Mouse (Mus musculus): ENCODE measurements at regions not wholly inside any gene's neighbourhood (a gene's known extent, or its start where the extent isn't known, plus 50 kb on each side); places are given as distances from the start of the nearest gene placed in this dataset.

GRCm38 (mm10) chr14:29784506-29784905, 62.8 kb upstream of the Cacna2d3 start:
- Histone ChIP-seq H3K9me3 (ENCODE audit: control insufficient read depth, low read length) (no peaks in the 10 kb centered on the region), H3K4me1 (replicated peaks; ENCODE audit: control insufficient read depth, insufficient read depth, low read length) (no peaks in the 10 kb centered on the region), H3K9ac (ENCODE audit: low read length) (no peak overlapping the region), H3K27me3 (replicated peaks; ENCODE audit: control insufficient read depth, insufficient read depth, low read length) (no peaks in the 10 kb centered on the region), H3K4me3 (ENCODE audit: low read depth, low read length) (no peak overlapping the region), H3K27ac (ENCODE audit: low read depth) (no peak overlapping the region), H3K36me3 (ENCODE audit: control insufficient read depth, insufficient read depth, low read length) (no peaks in the 10 kb centered on the region), H3K4me2 (ENCODE audit: low read length) (no peak overlapping the region)
- no peak for DNase-seq (ENCODE audit: low spot score)
- no peak for ATAC-seq (replicated peaks; ENCODE audit: low FRiP score, low TSS enrichment, low read depth)
- 65% methylated on average over 2 of the region's 2 CpGs for WGBS

GRCm38 (mm10) chr14:29786431-29786830, 64.8 kb upstream of the Cacna2d3 start:
- H3K27ac ChIP-seq (ENCODE audit: low read depth): no peak overlapping the region
- ATAC-seq (replicated peaks; ENCODE audit: low FRiP score, low TSS enrichment, low read depth) (no peak), DNase-seq (ENCODE audit: low spot score) (no peak)
- H3K36me3 ChIP-seq (ENCODE audit: control insufficient read depth, insufficient read depth, low read length): no peaks in the 10 kb centered on the region
- no peak overlapping the region for H3K4me2 ChIP-seq (ENCODE audit: low read length)
- no peak overlapping the region for H3K4me3 ChIP-seq (ENCODE audit: low read depth, low read length)
- H3K27me3 ChIP-seq (replicated peaks; ENCODE audit: control insufficient read depth, insufficient read depth, low read length): no peaks in the 10 kb centered on the region
- no peaks in the 10 kb centered on the region for H3K4me1 ChIP-seq (replicated peaks; ENCODE audit: control insufficient read depth, insufficient read depth, low read length)
- no peaks in the 10 kb centered on the region for H3K9me3 ChIP-seq (ENCODE audit: control insufficient read depth, low read length)
- no peak overlapping the region for H3K9ac ChIP-seq (ENCODE audit: low read length)
- WGBS: 73% methylated on average over 3 of the region's 3 CpGs

DNA sequence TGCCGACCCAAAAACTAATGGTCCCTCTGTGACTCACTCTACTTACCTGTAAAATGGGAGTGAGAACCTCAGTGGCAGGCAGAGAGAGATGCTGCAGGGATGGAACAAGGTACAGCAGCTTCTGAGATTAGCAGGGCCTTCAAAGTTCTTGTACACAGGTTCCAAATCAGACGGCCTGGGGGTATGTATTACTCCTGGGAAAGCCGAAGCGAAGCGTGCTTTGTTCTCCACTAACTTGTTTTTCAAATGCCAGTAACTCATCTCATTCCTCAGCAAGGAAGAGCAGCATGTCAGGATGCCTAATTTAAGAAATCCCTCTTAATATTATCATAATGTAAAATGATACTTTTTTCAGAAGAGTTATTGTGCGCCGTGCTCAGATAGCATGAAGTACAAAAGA, 66.1 kb upstream of the Cacna2d3 start:
- Histone ChIP-seq H3K4me2 (ENCODE audit: low read length) (no peak overlapping the region), H3K4me3 (ENCODE audit: low read depth, low read length) (no peak overlapping the region), H3K36me3 (ENCODE audit: control insufficient read depth, insufficient read depth, low read length) (no peaks in the 10 kb centered on the region), H3K27me3 (replicated peaks; ENCODE audit: control insufficient read depth, insufficient read depth, low read length) (no peaks in the 10 kb centered on the region), H3K27ac (ENCODE audit: low read depth) (no peak overlapping the region), H3K9ac (ENCODE audit: low read length) (no peak overlapping the region), H3K4me1 (replicated peaks; ENCODE audit: control insufficient read depth, insufficient read depth, low read length) (no peaks in the 10 kb centered on the region), H3K9me3 (ENCODE audit: control insufficient read depth, low read length) (no peaks in the 10 kb centered on the region)
- no peak for ATAC-seq (replicated peaks; ENCODE audit: low FRiP score, low TSS enrichment, low read depth)
- 89% methylated on average over 7 of the region's 7 CpGs for WGBS
- DNase-seq (ENCODE audit: low spot score): no peak

- Histone ChIP-seq H3K9me3 (ENCODE audit: control insufficient read depth, low read length) (no peaks in the 10 kb centered on the region), H3K27ac (ENCODE audit: low read depth) (no peak overlapping the region), H3K9ac (ENCODE audit: low read length) (no peak overlapping the region), H3K4me2 (ENCODE audit: low read length) (no peak overlapping the region), H3K36me3 (ENCODE audit: control insufficient read depth, insufficient read depth, low read length) (no peaks in the 10 kb centered on the region), H3K4me3 (ENCODE audit: low read depth, low read length) (no peak overlapping the region), H3K27me3 (replicated peaks; ENCODE audit: control insufficient read depth, insufficient read depth, low read length) (no peaks in the 10 kb centered on the region), H3K4me1 (replicated peaks; ENCODE audit: control insufficient read depth, insufficient read depth, low read length) (no peaks in the 10 kb centered on the region)
- ATAC-seq (replicated peaks; ENCODE audit: low FRiP score, low TSS enrichment, low read depth): no peak
- DNase-seq (ENCODE audit: low spot score): no peak
- 81% methylated on average over 7 of the region's 7 CpGs for WGBS
These were observed 66.7 kb upstream of the Cacna2d3 start for GRCm38 (mm10) chr14:29788351-29788750.

DNA sequence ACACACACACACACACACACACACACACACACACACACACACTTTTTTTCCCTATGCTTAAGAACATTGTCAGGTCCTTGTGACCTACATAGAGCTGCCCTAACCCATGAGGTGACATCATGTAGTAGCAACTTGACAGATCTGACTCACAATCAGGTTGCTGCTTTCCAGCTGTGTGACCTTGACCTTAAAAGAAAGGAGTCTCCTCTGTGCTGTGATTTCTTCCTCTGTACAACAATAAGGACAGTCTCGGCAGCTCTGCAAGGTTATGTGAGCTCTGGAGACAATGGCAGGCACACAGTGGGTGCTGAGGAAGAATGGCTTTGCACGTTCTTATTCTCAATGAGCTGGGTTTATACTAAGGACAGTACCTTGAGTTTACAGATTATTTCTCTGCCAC, 73.7 kb upstream of the Cacna2d3 start:
- no peak for ATAC-seq (replicated peaks; ENCODE audit: low FRiP score, low TSS enrichment, low read depth)
- Histone ChIP-seq H3K27me3 (replicated peaks; ENCODE audit: control insufficient read depth, insufficient read depth, low read length) (no peaks in the 10 kb centered on the region), H3K4me1 (replicated peaks; ENCODE audit: control insufficient read depth, insufficient read depth, low read length) (no peaks in the 10 kb centered on the region), H3K9me3 (ENCODE audit: control insufficient read depth, low read length) (no peaks in the 10 kb centered on the region), H3K9ac (ENCODE audit: low read length) (no peak overlapping the region), H3K4me2 (ENCODE audit: low read length) (no peak overlapping the region), H3K4me3 (ENCODE audit: low read depth, low read length) (no peak overlapping the region), H3K36me3 (ENCODE audit: control insufficient read depth, insufficient read depth, low read length) (no peaks in the 10 kb centered on the region), H3K27ac (ENCODE audit: low read depth) (no peak overlapping the region)
- WGBS: 53% methylated on average over 2 of the region's 2 CpGs
- no peak for DNase-seq (ENCODE audit: low spot score)

DNA sequence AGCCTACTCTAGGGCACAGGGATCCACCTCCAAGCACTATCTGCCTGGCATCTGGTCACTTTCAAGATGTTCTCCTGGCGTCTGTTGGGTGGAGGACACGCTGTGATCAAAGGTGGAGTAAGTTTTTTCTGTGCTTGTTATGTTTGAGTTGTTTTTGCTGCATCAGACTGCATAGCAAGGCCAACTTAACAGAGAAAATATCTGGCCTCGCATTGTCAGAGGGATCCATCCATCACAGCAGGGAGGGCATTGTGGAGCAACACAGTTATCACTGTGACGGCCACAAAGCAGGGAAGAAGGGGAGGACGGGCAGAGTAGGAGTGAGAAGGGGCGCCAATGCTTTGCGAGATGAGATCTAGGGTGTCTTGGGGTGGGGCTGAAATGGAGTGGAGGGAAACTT, 74.7 kb upstream of the Cacna2d3 start:
- Histone ChIP-seq H3K9ac (ENCODE audit: low read length) (no peak overlapping the region), H3K27me3 (replicated peaks; ENCODE audit: control insufficient read depth, insufficient read depth, low read length) (no peaks in the 10 kb centered on the region), H3K4me2 (ENCODE audit: low read length) (no peak overlapping the region), H3K4me1 (replicated peaks; ENCODE audit: control insufficient read depth, insufficient read depth, low read length) (no peaks in the 10 kb centered on the region), H3K36me3 (ENCODE audit: control insufficient read depth, insufficient read depth, low read length) (no peaks in the 10 kb centered on the region), H3K4me3 (ENCODE audit: low read depth, low read length) (no peak overlapping the region), H3K27ac (ENCODE audit: low read depth) (no peak overlapping the region), H3K9me3 (ENCODE audit: control insufficient read depth, low read length) (no peaks in the 10 kb centered on the region)
- ATAC-seq (replicated peaks; ENCODE audit: low FRiP score, low TSS enrichment, low read depth): no peak
- DNase-seq (ENCODE audit: low spot score): no peak
- 72% methylated on average over 7 of the region's 7 CpGs for WGBS

DNA sequence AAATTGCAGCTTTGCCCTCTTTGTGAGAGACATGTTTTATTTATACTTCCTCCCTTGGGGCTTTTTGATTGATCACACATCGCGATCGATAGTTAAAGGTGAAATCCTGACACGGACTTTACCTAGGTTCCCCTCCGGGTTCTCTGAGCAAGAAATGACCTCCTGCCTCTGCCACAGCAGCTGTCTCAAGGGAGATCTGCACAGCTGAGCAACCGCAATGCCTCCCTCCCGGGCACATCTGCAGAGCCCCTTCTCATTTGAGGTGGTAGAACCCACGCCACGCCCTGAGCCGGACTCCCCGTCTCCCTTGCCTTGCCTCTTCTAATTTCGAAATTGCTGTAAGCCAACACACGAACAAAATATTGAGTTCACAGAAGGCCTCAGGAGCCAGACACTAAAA, 78.2 kb upstream of the Cacna2d3 start:
- Histone ChIP-seq H3K9me3 (ENCODE audit: control insufficient read depth, low read length) (no peaks in the 10 kb centered on the region), H3K9ac (ENCODE audit: low read length) (no peak overlapping the region), H3K36me3 (ENCODE audit: control insufficient read depth, insufficient read depth, low read length) (no peaks in the 10 kb centered on the region), H3K4me1 (replicated peaks; ENCODE audit: control insufficient read depth, insufficient read depth, low read length) (no peaks in the 10 kb centered on the region), H3K4me3 (ENCODE audit: low read depth, low read length) (no peak overlapping the region), H3K4me2 (ENCODE audit: low read length) (no peak overlapping the region), H3K27me3 (replicated peaks; ENCODE audit: control insufficient read depth, insufficient read depth, low read length) (no peaks in the 10 kb centered on the region), H3K27ac (ENCODE audit: low read depth) (no peak overlapping the region)
- ATAC-seq (replicated peaks; ENCODE audit: low FRiP score, low TSS enrichment, low read depth): no peak
- no peak for DNase-seq (ENCODE audit: low spot score)
- WGBS: 85% methylated on average over 13 of the region's 13 CpGs

DNA sequence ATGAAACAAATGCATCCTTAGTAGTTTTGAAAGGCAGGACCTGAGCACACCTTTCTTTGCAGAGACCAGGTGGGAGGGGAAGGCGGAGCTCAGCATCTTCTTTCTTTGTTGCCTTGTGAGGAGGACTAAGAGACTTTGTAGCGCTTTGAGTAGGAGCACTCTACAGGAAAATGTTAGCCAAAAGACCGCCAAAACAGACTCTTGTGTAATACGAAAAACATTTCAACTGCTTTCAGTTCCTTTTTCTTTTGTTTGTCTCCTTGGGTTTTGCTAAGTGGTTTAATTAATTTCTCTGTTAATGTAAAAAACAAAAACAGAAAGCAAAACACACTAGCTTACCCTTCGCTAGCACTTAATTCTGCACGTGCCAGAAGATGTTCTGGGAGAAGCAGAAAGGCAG, 83.6 kb upstream of the Cacna2d3 start:
- Histone ChIP-seq H3K4me3 (ENCODE audit: low read depth, low read length) (no peak overlapping the region), H3K9me3 (ENCODE audit: control insufficient read depth, low read length) (no peaks in the 10 kb centered on the region), H3K27me3 (replicated peaks; ENCODE audit: control insufficient read depth, insufficient read depth, low read length) (no peaks in the 10 kb centered on the region), H3K4me1 (replicated peaks; ENCODE audit: control insufficient read depth, insufficient read depth, low read length) (no peaks in the 10 kb centered on the region), H3K27ac (ENCODE audit: low read depth) (no peak overlapping the region), H3K36me3 (ENCODE audit: control insufficient read depth, insufficient read depth, low read length) (no peaks in the 10 kb centered on the region), H3K4me2 (ENCODE audit: low read length) (no peak overlapping the region), H3K9ac (ENCODE audit: low read length) (no peak overlapping the region)
- ATAC-seq (replicated peaks; ENCODE audit: low FRiP score, low TSS enrichment, low read depth) (no peak), DNase-seq (ENCODE audit: low spot score) (no peak)
- 88% methylated on average over 6 of the region's 6 CpGs for WGBS

DNA sequence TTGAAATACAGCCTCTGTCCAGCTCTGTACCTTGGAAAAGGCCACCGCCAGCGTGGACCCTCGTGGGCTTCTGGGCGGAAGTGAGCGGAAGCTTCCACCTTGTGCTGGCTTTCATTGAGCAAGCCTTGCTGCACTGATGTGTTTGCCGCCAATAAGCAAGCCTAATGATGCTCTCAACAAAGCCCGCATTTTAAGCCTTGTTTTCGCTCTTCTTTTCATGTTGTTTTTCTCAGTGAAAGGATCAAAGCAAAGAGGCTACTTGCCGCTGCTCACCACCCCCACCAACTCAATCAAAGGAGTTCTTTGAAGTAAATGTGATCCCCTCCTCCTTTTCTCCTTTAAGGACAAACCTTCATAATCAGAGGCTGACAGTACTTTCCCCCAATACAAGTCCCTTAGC, 86.2 kb upstream of the Cacna2d3 start:
- WGBS: 53% methylated on average over 9 of the region's 9 CpGs
- no peaks in the 10 kb centered on the region for H3K9me3 ChIP-seq (ENCODE audit: control insufficient read depth, low read length)
- H3K36me3 ChIP-seq (ENCODE audit: control insufficient read depth, insufficient read depth, low read length): no peaks in the 10 kb centered on the region
- no peak overlapping the region for H3K27ac ChIP-seq (ENCODE audit: low read depth)
- no peak overlapping the region for H3K9ac ChIP-seq (ENCODE audit: low read length)
- ATAC-seq (replicated peaks; ENCODE audit: low FRiP score, low TSS enrichment, low read depth) (no peak), DNase-seq (ENCODE audit: low spot score) (no peak)
- no peak overlapping the region for H3K4me2 ChIP-seq (ENCODE audit: low read length)
- H3K4me1 ChIP-seq (replicated peaks; ENCODE audit: control insufficient read depth, insufficient read depth, low read length): no peaks in the 10 kb centered on the region
- no peaks in the 10 kb centered on the region for H3K27me3 ChIP-seq (replicated peaks; ENCODE audit: control insufficient read depth, insufficient read depth, low read length)
- no peak overlapping the region for H3K4me3 ChIP-seq (ENCODE audit: low read depth, low read length)
